Mouse (Mus musculus) liver, adult 2 months (tissue): ENCODE data around the gene Fcrlb. TPM values are rescaled to one million over a fixed set of nuclear protein-coding genes. Genes with fewer than 3 reads are reported as not detected.

Experiments
- DNase-seq: peaks from one replicate; pipeline ENCODE4 v3.0.0-alpha.2; 2011; ENCODE audit warnings: low read depth, low spot score; ENCODE audit errors: extremely low read depth
- H3K27ac ChIP-seq: fragments of 200-500 bp; replicated peaks from 2 replicates; pipeline ENCODE4 v1.5.1; 2012; ENCODE audit warnings: low read depth, mild to moderate bottlenecking, control low read depth, inconsistent platforms, low read length; ENCODE audit not compliant: insufficient read depth
- H3K27me3 ChIP-seq: fragments of 200-500 bp; 2 replicates; pipeline ENCODE4 v1.6.1; 2012; ENCODE audit warnings: mild to moderate bottlenecking, moderate library complexity, low read length, inconsistent platforms; ENCODE audit not compliant: control insufficient read depth, insufficient read depth
- H3K36me3 ChIP-seq: fragments of 200-500 bp; 2 replicates; pipeline ENCODE4 v1.6.1; 2012; ENCODE audit warnings: low read length, inconsistent platforms; ENCODE audit not compliant: control insufficient read depth, insufficient read depth
- H3K4me1 ChIP-seq: fragments of 200-500 bp; 2 replicates; pipeline ENCODE4 v1.6.1; 2011; ENCODE audit warnings: low read length; ENCODE audit not compliant: control insufficient read depth, insufficient read depth
- H3K4me3 ChIP-seq: fragments of 200-500 bp; 2 replicates; pipeline ENCODE4 v1.5.1; 2011; ENCODE audit warnings: low read depth, mild to moderate bottlenecking, control low read depth, low read length, moderate library complexity; ENCODE audit not compliant: insufficient read depth
- H3K79me2 ChIP-seq: fragments of 200-500 bp; 2 replicates; pipeline ENCODE4 v1.6.1; 2012; ENCODE audit warnings: inconsistent platforms, mild to moderate bottlenecking, low read length, moderate library complexity; ENCODE audit not compliant: control insufficient read depth, insufficient read depth
- H3K9ac ChIP-seq: fragments of 200-500 bp; 2 replicates; pipeline ENCODE4 v1.6.1; 2012; ENCODE audit warnings: low read depth, mild to moderate bottlenecking, control low read depth, inconsistent platforms, low read length
- CTCF ChIP-seq: fragments of 200-500 bp; IDR thresholded peaks from 2 replicates; pipeline ENCODE4 v1.5.1; 2011; ENCODE audit warnings: low read depth, low read length, control low read depth
- POLR2A ChIP-seq: fragments of 200-500 bp; IDR thresholded peaks from 2 replicates; pipeline ENCODE4 v1.6.1; 2011; ENCODE audit warnings: low read length, control low read depth; ENCODE audit not compliant: insufficient read depth; ENCODE audit errors: extremely low read depth
- WGBS: fragments of 180-500 bp; shearing (Covaris S2); methylation state at CpG from one replicate; pipeline ENCODE4 v1.1.7; 2018; 5-methylcytosine and 5-hydroxymethylcytosine counted together
- polyA plus RNA-seq: library from polyadenylated mRNA; depleted of rRNA; stranded (reverse); fragments of >200 nt; gene quantifications from 2 replicates; pipeline ENCODE4 v1.2.3, GENCODE M21; 2012; rRNA removed
- total RNA-seq: library from RNA; depleted of rRNA; stranded (reverse); fragments of >200 nt; gene quantifications from 2 replicates; pipeline ENCODE4 v1.2.3, GENCODE M21; 2014; rRNA removed

Fcrlb gene
- 0.18 and 0.20 TPM in 2 replicates for total RNA-seq
- polyA plus RNA-seq = 0.11 TPM in 1 of 2 replicates, not detected in the other

DNA sequence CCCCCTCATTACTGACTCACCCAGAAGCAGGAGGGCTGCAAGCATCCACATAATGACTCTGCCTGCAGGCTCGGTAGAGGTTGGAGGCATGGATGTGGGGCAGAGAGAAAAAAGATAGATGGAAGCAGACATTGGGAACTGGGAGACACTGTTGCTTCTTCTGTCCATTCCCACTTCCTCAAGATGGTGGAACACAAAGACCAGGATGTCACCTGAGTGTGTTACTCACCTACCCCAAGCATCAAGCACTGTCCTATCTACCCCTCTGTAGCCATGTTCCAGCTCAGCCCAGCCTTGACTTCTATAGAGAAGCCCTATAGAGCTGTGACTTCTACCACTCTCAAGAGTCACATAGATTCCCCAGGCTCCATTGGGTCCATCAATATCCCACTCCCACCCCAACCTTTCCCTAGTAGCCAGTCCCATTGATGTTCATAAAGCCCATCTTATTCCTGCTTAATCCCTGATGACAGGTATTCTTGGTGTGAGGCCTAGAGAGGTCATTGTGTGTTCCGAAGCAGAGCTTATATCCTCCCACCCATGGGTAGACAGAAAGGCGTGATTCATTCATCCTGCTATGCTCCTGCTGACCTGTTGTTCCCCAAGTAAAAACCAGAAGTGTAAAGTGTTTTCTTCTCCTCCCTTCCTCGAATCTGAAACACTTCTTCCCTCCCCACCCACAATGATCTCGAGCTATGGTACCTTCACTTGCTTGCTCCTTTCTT lies at the start of gene Fcrlb:
TSS of gene Fcrlb (minus strand) at position 51 of the 725 bp plus-strand sequence.
- no peak within 1 kb of the TSS for H3K9ac ChIP-seq
- DNase-seq = no peak
- H3K27ac ChIP-seq = no peak within 1 kb of the TSS
- no peak for TF ChIP-seq POLR2A
- no peak for TF ChIP-seq CTCF
- H3K4me3 ChIP-seq = no peak within 1 kb of the TSS
- H3K79me2 ChIP-seq = no peaks in the 10 kb centered on the region
- H3K36me3 ChIP-seq = no peaks in the 10 kb centered on the region
- no peaks in the 10 kb centered on the region for H3K4me1 ChIP-seq
- 0 out of 2 replicates have a peak, but pooled peaks cover 2% of the 10 kb centered on the region for H3K27me3 ChIP-seq
- WGBS = 79% methylated on average over 5 of the region's 5 CpGs

DNA sequence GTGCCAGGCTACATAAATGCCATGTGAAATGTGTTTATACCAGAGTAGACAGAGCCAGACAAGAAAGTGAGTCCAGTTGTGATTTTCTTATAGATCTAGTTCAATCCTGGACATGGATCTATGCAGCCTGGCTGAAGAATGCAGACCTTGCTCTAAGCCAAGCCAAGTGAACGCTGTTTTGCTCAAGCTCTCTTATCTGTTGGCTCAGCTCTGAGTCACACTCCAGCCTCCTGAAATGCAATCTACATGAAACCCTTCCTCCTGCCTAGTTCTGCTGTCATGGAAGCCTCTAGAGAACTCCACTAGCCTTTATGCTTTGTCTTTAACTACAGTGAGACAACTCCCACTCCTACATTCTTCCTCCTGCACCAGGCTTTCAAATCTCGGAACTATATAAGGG lies 49.6 kb upstream of the Fcrlb start:
- Histone ChIP-seq H3K9ac (no peak overlapping the region), H3K36me3 (peaks cover 4% of the 10 kb centered on the region), H3K4me3 (no peak overlapping the region), H3K79me2 (no peaks in the 10 kb centered on the region), H3K27me3 (no peaks in the 10 kb centered on the region), H3K27ac (peak overlapping the region; percentile 66), H3K4me1 (peaks cover 3% of the 10 kb centered on the region)
- TF ChIP-seq CTCF = no peak
- TF ChIP-seq POLR2A = no peak
- 39% methylated on average over 2 of the region's 2 CpGs for WGBS
- no peak for DNase-seq

DNA sequence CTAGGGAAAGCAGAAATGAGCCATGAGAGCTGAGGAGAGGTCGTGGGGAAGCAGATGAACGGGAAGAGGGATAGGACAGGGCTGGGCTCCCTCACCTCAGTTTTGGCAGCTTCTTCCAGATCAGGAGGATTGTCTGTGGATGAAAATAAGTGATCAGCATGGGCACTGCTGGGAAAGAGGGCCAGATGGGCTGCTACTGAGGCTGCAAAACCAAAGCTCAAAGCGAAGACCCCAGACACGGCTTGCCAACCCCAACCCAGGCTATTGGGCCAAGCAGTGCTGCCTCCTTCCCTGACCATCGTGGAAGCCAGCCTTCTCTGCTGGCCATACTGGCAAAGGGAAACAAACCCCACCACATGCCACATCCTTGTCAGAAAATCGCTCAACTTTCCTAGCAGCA lies 48.4 kb upstream of the Fcrlb start:
- Histone ChIP-seq H3K27me3 (no peaks in the 10 kb centered on the region), H3K9ac (no peak overlapping the region), H3K4me3 (no peak overlapping the region), H3K27ac (peak overlapping the region; percentile 13), H3K79me2 (no peaks in the 10 kb centered on the region), H3K4me1 (peaks cover 3% of the 10 kb centered on the region), H3K36me3 (peaks cover 4% of the 10 kb centered on the region)
- 86% methylated on average over 6 of the region's 6 CpGs for WGBS
- no peak for DNase-seq
- no peak for TF ChIP-seq POLR2A
- TF ChIP-seq CTCF = no peak

DNA sequence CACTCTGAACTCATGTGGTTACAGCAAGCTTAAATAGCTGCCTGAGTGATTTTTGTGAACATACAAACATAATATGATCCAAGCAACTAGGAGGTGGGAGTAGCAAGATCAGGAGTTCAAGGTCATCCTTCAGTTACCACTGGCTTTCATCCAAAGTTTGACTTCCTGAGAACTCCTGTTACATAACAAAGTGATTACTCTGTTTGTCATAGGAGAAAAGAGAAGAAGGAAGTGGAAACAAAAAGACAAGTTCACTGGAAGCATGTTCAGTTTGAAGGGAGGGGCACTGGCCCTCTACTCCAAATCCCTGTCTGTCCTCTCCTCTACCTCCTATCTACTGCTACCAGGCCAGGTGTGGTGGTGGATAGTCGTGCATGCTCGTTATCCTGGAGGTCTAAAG lies 47.0 kb upstream of the Fcrlb start:
- no peaks in the 10 kb centered on the region for H3K27me3 ChIP-seq
- 79% methylated on average over 2 of the region's 2 CpGs for WGBS
- H3K27ac ChIP-seq = peak overlapping the region; percentile 50
- H3K4me3 ChIP-seq = no peak overlapping the region
- no peaks in the 10 kb centered on the region for H3K79me2 ChIP-seq
- TF ChIP-seq POLR2A (no peak), CTCF (no peak)
- peaks cover 3% of the 10 kb centered on the region for H3K4me1 ChIP-seq
- peak; percentile 54 for DNase-seq
- H3K9ac ChIP-seq = no peak overlapping the region
- H3K36me3 ChIP-seq = no peaks in the 10 kb centered on the region

DNA sequence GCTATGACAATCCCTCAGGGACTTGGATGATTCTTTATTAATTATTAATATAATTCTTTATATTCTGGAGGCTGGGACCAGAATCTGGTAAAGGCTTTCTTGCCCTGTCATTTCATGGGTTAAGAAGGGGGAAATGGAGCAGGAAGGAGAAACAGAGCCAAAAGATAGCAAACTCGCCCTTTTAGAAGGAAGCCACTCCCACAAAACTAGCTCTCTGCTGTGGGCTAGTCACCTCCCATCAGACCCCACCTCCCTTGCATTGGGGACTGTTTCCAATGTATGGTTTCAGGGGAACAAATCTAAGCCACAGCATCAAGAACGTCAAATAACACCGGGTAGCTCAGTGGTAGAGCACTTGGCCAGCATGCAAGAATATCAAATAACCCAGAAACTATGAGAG lies 45.5 kb upstream of the Fcrlb start:
- Histone ChIP-seq H3K27me3 (no peaks in the 10 kb centered on the region), H3K9ac (no peak overlapping the region), H3K36me3 (no peaks in the 10 kb centered on the region), H3K4me1 (peaks cover 5% of the 10 kb centered on the region), H3K4me3 (no peak overlapping the region), H3K27ac (no peak overlapping the region), H3K79me2 (no peaks in the 10 kb centered on the region)
- no peak for DNase-seq
- WGBS = 61% methylated on average over 3 of the region's 3 CpGs
- no peak for TF ChIP-seq POLR2A
- no peak for TF ChIP-seq CTCF

DNA sequence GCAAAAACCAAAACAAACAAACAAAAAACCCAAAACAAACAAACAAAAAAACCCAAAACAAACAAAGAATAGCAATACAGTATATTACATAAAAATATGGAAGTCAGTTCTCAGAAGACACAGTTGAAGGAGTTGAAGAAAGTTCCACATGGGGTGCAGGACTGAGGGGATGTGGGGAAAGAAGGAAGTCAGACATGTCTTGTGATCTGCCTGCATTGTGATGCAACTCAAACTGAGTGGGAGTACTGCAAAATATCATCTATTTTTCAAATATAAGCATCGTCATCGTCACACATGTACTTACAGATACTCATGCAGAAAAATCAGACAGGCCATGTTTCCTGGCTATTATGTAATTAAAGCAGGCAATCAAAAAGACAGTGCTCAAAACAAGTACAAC lies 40.5 kb upstream of the Fcrlb start:
- WGBS = 77% methylated on average over 2 of the region's 2 CpGs
- Histone ChIP-seq H3K79me2 (no peaks in the 10 kb centered on the region), H3K4me3 (no peak overlapping the region), H3K27ac (no peak overlapping the region), H3K4me1 (peaks cover 2% of the 10 kb centered on the region; the same call in 1 of the 2 replicates), H3K27me3 (no peaks in the 10 kb centered on the region), H3K9ac (no peak overlapping the region), H3K36me3 (no peaks in the 10 kb centered on the region)
- TF ChIP-seq CTCF (no peak), POLR2A (no peak)
- DNase-seq = peak; percentile 39
